Mouse (Mus musculus): ENCODE results near the gene Abhd14a.

Abhd14a gene

GRCm38 (mm10) chr9:106469776-106470175 is 22.3 kb upstream of the Abhd14a start:
- no peak for DNase-seq (ENCODE audit: low read depth, low spot score)

- no peak for DNase-seq (ENCODE audit: low read depth, low spot score)
Observed at GRCm38 (mm10) chr9:106469317-106469716, 21.8 kb upstream of the Abhd14a start.

- DNase-seq (ENCODE audit: low read depth, low spot score), result no peak
Observed at GRCm38 (mm10) chr9:106467746-106468145, 20.3 kb upstream of the Abhd14a start.

- no peak for DNase-seq (ENCODE audit: low read depth, low spot score)
Observed at GRCm38 (mm10) chr9:106466721-106467120, 19.2 kb upstream of the Abhd14a start.

GRCm38 (mm10) chr9:106465571-106466200 is 18.2 kb upstream of the Abhd14a start, which contains the start of gene Gpr62:
TSS of gene Gpr62 (minus strand) at chr9:106465938.
- no peak for DNase-seq (ENCODE audit: low read depth, low spot score)

GRCm38 (mm10) chr9:106464751-106465541 is 17.5 kb upstream of the Abhd14a start:
- no peak for DNase-seq (ENCODE audit: low read depth, low spot score)

GRCm38 (mm10) chr9:106463122-106464063 is 15.9 kb upstream of the Abhd14a start:
- no peak for DNase-seq (ENCODE audit: low read depth, low spot score)

GRCm38 (mm10) chr9:106462430-106462800 is 14.9 kb upstream of the Abhd14a start:
- no peak for DNase-seq (ENCODE audit: low read depth, low spot score)

GRCm38 (mm10) chr9:106461641-106462429 is 14.4 kb upstream of the Abhd14a start:
- no peak for DNase-seq (ENCODE audit: low read depth, low spot score)

GRCm38 (mm10) chr9:106461026-106461415 is 13.5 kb upstream of the Abhd14a start:
- no peak for DNase-seq (ENCODE audit: low read depth, low spot score)

GRCm38 (mm10) chr9:106460401-106461025 is 13.0 kb upstream of the Abhd14a start:
- DNase-seq (ENCODE audit: low read depth, low spot score), result no peak

- DNase-seq (ENCODE audit: low read depth, low spot score), result no peak
Observed at GRCm38 (mm10) chr9:106459946-106460345, 12.5 kb upstream of the Abhd14a start.

GRCm38 (mm10) chr9:106457920-106458319 is 10.4 kb upstream of the Abhd14a start:
- no peak for DNase-seq (ENCODE audit: low read depth, low spot score)

- DNase-seq (ENCODE audit: low read depth, low spot score), result no peak
Observed at GRCm38 (mm10) chr9:106457163-106457559, 9.7 kb upstream of the Abhd14a start.

GRCm38 (mm10) chr9:106456325-106457162 is 9.1 kb upstream of the Abhd14a start:
- no peak for DNase-seq (ENCODE audit: low read depth, low spot score)

GRCm38 (mm10) chr9:106454888-106455681 is 7.6 kb upstream of the Abhd14a start:
- no peak for DNase-seq (ENCODE audit: low read depth, low spot score)

- no peak for DNase-seq (ENCODE audit: low read depth, low spot score)
Observed at GRCm38 (mm10) chr9:106454071-106454761, 6.7 kb upstream of the Abhd14a start.
